Mouse (Mus musculus) urinary bladder, adult 18-20 months (tissue): Measurements from ENCODE around the gene Tfe3.
"Not testable (repeated sequence)": the region's sequence is repeated elsewhere in the genome, so short reads cannot be mapped to it uniquely, and the experiment has no call there.

Source experiments
- DNase-seq, 2 experiments: peaks; one replicate each; pipeline ENCODE4 v3.0.0; 2022; ENCODE audit warnings: low spot score in 2 of 2, mixed read lengths in 2 of 2

Tfe3 gene

DNA sequence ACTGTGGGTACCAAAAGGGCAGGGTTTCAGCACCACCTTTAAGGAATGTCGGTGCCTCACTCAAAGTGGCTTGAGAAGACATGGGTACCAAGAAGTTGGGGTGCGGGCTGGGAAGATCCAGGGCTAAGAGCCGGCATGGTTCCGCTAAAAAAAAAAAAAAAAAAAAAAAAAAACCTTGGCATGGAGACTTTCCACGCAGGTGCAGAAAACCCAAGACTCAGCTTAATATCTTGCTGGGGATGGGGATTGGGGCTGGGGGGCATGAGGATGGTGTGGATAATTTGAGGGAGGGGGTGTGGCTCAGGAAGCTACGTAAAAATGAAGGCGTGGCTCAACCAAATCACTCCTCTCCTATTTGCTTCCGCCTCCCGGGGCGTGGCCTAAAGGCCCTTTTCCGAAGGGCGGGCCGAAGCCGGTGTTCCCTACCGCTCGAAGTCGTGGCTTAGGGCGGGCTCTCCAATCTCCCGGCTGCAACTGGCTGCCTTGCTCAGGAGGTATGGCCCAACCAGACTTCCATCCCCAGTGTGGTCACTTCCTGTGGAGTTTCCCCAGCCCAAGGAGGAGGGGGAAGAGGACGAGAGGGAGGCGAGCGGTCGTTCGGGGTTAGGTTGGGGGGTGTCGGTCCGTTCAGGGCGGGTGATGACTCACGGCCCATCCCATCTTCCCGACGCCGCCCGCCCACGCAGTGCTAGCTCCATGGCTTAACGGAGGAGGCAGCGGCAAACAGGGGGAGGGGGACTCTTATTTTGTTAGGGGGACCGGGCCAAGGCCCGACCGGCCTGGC, at the start of gene Tfe3:
Gene Tfe3, plus strand, starts transcription at position 424 of the 784 bp plus-strand sequence.
- DNase-seq = peak; percentile 60 to 88

DNA sequence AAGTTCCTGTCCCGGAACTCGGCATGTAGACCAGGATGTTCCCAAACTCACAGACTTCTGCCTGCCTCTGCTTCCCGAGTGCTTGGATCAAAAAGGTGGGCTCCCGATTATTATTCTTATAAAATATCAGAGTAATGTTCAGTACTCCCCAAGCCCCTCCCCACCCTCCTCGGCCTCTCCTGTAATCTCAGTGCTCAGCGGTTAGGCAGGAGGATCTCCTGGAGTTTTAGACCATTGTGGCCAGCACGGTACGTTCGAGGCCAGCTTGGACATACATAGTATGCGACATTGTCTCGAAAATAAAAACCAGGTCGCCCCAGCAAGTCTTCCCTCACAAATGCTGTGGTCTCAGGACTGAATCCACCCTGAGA, 48.6 kb upstream of the Tfe3 start:
- DNase-seq = not testable (repeated sequence)

DNA sequence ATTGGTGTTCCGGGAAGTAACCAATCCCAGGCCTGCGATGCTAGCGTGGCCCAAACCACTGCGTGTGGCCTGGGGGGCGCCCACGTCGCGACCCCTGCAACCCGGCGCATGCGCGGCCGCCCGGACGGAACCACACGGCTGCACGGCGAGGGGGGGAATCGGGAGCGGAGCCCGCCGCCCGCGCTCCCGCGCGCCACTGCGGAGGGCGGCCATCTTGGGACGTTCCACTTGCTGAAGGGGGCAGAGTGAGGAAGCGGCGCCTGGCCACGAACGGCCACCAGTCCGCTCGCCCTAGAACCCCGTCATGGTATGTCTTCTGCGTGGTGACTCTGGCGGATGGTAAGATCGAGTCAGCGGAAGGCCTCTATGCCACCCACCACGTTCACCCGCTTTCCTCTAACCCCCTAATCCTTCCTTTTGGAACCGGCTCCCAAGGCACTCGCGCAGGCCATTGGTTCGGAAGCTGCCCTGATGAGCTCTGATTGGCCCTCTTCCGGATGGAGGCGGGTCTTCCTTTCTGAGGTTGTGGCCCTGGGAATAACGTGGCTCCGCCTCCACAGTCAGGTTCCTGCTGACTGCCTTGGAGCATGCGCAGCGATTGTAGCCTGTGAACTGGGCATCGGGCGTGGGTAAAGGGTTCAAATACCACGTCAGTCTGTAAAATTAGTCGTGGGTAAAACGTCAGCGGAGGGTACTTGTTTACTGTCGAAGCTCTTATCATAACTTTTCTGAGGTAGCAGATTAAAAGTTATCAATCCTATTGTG, 48.0 kb upstream of the Tfe3 start, which contains the start of gene Wdr45:
Gene Wdr45, plus strand, starts transcription at position 199 of the 765 bp plus-strand sequence.
- peak; percentile 66 to 84 for DNase-seq

DNA sequence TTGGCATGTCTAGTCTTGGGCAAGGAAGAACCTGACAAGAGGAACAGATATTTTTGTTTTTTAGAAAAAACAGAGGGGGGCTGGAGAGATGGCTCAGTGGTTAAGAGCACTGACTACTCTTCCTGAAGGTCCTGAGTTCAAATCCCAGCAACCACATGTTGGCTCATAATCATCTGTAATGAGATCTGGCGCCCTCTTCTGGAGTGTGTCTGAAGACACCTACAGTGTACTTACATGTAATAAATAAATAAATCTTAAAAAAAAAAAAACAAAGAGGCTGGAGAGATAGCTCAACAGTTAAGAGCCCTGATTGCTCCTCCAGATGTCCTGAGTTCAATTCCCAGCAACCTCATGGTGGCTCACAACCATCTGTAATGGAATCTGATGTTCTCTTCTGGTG, 46.3 kb upstream of the Tfe3 start:
- DNase-seq = not testable (repeated sequence)

DNA sequence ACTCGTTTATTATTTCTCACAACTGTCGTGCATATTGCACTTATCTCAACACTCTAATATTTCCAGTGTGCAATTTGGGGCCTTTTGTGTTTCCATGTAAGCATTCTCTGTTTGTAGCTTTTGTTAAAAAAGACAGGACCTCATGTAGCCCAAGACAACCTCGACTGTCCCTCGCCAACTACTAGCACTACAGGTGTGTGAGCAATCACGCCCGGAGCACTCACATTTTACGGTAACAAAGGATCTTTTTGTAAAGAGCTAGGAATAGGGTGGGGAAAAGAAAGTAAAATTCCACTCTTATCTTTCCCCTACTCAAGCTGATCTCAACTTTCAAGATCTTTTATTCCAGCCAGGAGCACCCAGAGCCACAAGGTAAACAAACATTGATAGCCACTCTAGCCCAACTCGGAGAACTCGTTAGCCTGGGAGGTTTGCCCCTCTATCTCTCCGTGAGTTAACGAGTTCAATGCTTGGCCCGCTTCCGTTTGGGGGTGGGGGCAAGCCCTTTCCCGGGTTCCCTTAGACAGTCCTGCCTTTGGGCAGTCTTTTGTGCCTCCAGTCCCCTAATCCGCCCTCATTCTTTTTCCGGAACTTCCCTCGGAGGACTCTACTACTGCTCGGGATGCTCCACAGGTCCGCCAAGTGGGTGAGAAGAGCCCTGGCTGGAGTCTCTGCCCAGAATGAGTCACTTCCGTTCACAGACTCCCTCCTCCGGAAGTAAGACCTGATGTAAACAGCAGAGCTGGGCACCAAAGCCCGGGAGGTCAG, 40.7 kb upstream of the Tfe3 start, which contains the start of gene Gm45208:
Gene Gm45208, plus strand, starts transcription at position 732 of the 768 bp plus-strand sequence.
- DNase-seq = peak; percentile 59 to 71

DNA sequence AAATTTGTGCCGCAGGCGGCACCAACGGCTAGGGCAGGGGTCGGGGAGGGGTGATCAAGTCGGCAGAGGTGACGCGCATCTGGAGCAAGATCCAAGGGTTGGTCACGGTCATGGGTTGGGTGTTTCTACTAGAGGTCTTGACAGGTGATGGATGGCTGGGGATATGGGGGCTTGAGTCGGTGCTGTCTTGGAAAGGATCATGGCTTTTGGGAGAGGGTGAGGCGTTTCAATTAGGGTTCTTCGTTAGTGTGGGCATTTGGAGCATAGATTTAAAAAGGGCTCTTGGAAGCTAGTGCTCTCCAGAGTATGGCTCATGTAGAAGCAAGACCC, 40.1 kb upstream of the Tfe3 start:
- DNase-seq = no peak

DNA sequence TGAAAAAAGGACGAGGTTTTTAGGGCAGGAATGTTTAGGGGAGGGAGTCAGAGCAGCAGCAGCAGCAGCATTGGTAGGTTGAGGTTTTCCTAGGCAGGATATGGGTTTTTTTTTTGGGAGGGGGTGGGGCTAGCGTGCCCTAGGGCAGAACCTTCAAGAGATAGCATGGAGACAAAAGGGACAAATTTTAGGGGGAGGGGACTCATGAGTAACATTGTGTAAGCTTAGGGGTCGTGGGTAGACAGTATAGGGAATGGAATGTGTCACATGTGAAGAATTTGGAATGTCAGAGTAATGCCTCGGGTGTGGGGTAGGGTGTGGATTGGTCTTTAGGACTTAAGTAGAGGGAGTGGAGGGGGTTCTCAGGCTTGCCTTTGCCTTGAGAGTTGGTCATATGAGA, 39.7 kb upstream of the Tfe3 start:
- DNase-seq = no peak

DNA sequence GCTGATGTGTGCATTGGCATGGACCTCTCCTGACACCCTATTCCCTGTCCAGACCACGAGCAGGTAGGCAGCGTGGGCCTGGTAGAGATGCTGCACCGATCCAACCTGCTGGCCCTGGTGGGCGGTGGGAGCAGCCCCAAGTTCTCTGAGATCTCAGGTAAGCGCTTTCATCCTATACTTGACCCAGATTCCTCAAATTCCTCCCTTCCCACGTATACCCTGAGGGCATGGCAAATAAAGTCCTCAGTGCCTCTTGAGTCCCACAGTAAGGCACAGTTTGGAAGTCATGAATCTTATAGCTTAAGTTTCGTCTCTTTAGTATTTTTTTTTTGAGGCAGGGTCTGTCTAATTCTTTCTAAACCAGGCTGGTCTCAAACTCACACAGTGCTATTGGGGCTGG, 38.2 kb upstream of the Tfe3 start:
- DNase-seq = no peak

DNA sequence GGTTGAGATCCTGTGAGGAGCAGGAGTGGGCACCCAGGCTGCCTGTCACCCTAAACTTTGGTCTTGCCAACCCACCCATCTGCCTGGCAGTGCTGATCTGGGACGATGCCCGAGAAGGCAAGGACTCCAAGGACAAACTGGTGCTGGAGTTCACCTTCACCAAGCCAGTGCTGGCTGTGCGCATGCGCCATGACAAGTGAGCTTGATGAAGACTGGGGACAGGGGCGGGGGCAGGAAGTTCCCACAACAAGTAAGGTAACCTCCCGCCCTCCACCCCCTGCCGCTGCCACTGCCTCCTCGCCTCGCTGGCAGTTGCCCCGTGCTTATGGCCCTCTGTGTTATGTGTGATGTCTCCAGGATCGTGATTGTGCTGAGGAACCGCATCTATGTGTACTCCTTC, 36.5 kb upstream of the Tfe3 start:
- no peak for DNase-seq

DNA sequence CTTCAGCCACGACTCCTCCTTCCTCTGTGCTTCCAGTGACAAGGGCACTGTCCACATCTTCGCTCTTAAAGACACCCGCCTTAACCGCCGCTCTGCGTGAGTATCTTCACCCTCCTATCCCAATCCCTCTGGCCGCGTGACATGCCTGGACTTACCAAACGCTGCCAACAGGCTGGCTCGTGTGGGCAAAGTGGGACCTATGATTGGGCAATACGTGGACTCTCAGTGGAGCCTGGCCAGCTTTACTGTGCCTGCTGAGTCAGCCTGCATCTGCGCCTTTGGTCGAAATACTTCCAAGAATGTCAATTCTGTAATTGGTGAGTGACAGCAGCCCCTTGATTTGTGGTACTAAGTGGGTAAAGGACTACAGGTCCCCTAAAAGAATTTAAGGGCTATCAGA, 35.2 kb upstream of the Tfe3 start:
- DNase-seq = no peak

DNA sequence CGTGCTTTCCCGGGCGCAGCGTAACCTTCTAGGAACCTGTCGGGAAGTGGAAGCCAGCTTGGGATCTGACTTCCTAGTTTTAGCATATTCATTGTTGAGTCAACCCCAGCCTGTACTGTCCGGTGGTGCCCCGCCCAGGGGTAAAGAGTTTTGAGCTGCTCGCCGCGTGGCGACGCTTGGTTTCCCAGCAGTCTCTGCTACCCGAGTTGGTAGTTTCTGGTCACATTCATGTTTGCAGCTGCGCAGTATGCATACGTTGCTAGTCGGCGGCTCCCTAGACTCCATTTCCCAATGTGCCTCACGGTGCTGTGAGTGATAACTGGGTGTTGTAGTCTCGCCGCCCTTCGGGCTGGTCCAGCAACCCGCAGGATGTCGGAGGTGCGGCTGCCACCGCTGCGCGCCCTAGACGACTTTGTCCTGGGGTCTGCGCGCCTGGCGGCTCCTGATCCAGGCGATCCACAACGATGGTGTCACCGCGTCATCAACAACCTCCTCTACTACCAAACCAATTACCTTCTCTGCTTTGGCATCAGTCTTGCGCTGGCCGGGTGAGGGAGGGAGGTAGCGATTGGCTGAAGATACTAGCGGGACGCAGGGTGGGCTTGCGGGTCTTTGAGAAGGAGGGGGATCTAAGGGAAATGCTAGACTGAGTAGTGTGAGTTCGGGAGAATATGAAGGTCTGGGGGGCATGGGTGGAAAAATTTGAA, 34.0 kb upstream of the Tfe3 start, which contains the start of gene Praf2:
Gene Praf2, plus strand, starts transcription at position 225 of the 707 bp plus-strand sequence.
- peak; percentile 37 to 72 for DNase-seq

DNA sequence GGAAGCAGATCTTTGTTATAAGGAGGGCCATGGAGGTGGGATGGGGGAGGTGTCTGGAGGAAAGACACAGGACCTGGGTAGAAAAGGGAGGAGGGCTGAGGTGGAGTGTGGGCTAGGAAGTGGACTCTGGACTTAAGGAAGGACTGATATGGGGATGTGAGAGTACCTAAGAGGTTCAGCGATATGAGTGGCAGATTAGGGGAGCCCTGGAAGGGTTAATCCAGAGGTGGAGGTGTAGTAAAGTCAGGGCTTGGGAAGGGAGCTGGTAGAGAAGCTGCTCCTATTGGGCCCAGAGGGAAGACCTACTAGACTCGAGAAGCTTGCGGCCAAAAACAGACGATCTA, 33.5 kb upstream of the Tfe3 start:
- DNase-seq = no peak

DNA sequence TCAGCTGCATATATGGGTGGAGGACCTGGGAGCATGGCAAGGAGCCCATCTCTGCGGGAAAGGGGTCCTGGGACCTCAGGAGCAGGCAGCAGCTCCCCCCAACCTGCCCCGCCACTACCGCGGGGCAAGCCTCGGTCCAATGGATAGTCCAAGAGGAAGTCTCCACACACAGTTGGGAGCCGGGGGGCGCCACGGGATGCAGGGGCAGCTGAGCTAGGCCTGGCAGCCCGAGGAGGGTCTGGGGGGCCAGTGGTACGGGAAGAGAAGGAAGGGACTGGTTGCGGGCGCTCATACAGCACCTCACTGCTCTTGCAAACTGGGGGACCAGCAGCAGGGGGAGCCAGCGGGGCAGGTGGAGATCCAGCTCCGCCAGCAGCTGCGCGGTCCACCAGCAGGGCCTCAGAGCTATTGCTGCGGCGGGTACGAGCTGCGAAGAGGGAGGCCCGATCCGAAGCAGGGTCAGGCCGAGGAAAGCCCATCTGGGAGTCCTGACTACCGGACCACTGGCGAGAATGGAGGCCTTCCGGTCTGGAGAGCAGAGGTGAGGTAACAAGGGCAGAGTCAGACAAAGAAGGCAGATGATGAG, 28.7 kb upstream of the Tfe3 start:
- peak in 1 of 2 experiments; percentile 57 for DNase-seq

DNA sequence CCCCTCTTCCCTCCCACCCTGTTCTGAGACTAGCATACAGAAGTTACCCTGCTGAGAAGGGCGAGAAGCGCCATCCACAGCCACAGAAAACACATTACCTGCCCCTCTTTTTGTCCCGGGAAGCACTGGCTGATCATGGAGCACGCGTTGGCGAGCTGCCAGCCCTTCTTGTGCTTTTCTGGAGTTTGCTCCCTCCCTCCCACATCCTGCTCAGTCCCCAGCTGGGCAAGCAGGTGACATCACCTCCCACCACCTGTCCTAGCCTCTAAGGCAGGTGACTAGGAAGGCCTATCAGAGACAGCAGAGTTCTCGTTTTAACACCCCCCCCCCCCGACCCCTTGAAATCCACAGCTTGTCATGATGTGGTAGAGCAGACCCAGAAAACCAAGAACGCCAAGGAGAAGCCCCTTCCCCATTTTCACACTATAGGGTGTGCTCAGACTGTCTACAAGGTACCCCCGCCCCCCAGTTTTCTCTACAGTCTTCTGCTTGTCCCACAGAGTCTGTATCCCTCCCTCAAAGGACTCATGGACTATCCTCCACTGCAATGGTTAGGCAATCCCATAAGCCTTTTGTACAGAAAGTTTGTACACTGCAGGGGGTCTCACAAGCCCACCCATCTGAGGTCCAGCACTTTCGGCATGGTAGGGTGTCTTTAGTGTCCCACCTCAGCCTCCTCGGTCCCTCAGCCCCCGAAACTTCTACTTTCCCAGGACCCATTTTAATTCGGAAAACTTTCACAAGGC, 22.9 kb upstream of the Tfe3 start:
- no peak for DNase-seq

DNA sequence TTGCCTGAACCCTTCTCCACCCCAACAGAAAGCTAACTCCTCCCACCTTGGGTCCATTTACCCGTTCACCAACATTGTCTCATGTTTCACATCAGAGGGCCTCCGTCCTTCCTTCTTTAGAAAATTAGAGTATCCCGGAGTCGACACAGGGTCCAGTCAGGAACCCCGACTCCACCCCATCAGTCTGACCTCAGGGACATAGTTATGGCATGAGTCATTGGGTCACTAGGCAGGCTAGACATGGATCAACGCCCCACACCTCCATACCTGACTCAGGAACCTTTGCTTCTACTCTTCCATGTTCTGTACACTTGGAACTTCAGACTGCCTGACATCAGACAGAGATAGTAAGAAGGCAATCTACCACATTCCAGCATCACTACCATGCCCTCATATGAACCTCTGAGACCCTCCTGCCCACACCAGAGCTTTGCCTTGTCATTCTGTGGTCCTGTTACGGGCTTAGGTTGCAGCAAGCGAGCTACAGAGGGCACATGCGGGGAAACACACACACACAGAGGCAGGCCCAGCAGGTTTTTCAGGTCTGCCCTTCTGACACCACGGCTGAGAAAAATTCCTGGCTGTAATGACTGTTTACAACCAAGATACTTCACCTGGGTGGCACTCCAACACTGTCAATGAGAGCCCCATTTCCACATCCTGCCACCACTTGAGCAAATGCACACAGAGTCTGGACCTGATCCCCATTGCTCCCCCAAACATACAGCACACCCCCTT, 22.1 kb upstream of the Tfe3 start:
- DNase-seq = peak; percentile 33 to 40

DNA sequence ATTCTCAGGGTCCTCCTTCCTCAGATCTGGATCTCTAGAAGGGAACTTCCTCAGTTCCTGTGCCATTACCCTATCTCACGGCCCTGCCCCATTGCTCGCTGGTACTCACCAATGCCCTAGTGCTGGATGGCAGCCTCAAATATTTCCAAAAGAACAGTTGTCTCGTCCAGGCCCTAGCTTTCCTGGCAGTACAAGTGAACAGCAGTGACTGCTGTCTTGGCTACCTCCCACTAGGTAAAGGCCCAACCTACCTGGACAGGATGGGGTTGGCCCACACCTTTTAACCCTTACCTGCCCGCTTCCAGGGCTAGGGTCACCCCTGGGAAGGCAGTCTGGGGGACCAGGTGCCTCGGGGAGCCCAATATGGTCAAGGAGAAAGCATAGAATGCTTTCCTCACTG, 21.3 kb upstream of the Tfe3 start:
- no peak for DNase-seq

DNA sequence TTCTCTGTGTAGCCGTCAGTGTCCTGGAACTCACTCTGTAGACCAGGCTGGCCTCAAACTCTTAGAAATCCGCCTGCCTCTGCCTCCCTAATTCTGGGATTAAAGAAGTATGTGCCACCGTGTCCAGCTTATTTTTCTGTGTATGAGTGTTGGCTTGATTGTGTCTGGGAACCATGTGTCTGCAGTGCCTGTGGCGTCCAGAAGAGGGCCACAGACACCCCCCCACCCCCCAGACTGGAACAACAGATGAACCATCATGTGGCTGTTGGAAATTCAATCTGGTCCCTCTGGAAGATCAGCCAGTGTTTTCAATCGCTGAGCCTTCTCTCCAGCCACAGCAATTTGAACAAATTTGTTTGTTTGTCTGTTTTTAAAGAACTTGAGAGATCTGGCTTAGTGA, 18.9 kb upstream of the Tfe3 start:
- no peak for DNase-seq

DNA sequence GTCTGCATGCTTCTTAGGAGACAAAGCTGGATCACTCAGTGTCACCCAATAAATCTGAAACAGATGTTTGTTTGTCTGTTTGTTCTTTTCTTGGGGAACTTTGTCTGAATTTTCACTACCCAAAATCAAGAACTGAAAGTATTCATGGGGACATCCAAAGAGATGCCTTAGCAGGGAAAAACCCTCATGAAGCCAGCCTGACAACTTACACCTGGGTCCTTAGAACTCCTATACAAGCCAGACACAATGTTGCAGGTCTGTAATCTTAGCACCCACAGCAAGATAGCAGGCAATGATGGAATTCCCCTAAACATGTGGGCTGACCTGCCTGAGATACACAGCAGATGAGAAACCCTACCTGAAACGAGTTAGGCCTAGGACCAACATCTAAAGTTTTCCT, 17.4 kb upstream of the Tfe3 start:
- no peak for DNase-seq

DNA sequence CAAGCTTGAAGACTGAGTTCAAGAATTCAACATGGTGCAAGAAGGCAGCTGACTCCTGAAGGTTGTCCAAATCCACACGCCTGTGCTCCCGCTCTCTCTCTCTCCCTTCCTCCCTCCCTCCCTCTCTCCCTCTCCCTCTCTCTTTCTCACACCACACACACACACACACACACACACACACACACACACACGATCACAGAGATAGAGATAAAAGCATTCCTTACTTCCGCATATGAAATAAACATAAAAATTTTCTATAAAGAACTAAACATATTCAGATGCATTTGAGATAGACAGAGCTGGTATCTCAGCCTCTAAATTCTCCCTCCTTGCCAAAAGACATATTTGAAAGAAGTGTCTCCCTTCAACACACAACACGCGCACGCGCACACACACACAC, 16.9 kb upstream of the Tfe3 start:
- DNase-seq = no peak
